Mouse (Mus musculus) left cerebral cortex, postnatal 10 days (tissue): ENCODE measurements around the gene Fxn. TPM values are rescaled to one million over a fixed set of nuclear protein-coding genes. Genes with fewer than 3 reads are reported as not detected.

Experiments used
- DNase-seq, 2 experiments: peaks; one replicate each; pipeline ENCODE4 v3.0.0; 2021 to 2022; ENCODE audit warnings: low spot score in 2 of 2, mixed read lengths in 1 of 2; ENCODE audit errors: extremely low spot score in 1 of 2
- intact Hi-C: fragments of 180-260 bp; cut with DNase I; formaldehyde crosslinking; loops from one replicate; pipeline ENCODE4 v1.15.1; 2025
- total RNA-seq, 2 experiments: library from RNA; stranded (reverse); gene quantifications; 2 replicates each; pipeline ENCODE4 v1.2.3; 2021

Fxn gene
- total RNA-seq, 2 experiments from 2014 or later = 10.4 to 10.5 TPM

GRCm38 (mm10) chr19:24216771-24217170, 63.6 kb downstream of the Fxn start:
- intact Hi-C loops = no loop called here
- DNase-seq = peak in 1 of 2 experiments; percentile 35

GRCm38 (mm10) chr19:24214939-24215338, 65.5 kb downstream of the Fxn start:
- intact Hi-C loops = no loop called here
- no peak for DNase-seq

GRCm38 (mm10) chr19:24213299-24213698, 67.1 kb downstream of the Fxn start:
- no peak for DNase-seq
- intact Hi-C loops = no loop called here

- DNase-seq = no peak
- intact Hi-C loops = no loop called here
Measured at GRCm38 (mm10) chr19:24212552-24213249, 67.7 kb downstream of the Fxn start.

Other genes starting within 250 kb of the Fxn start
- gene Fam189a2, start 249.6 kb downstream of the Fxn start, total RNA-seq = 10 to 100 TPM; 15.2 to 16.1 TPM
- 10 to 100 TPM; 16.6 to 18.0 TPM for gene Tjp2, start 55.6 kb downstream of the Fxn start, total RNA-seq
- gene Fam122a, start 196.8 kb upstream of the Fxn start, total RNA-seq = 10 to 100 TPM; 31.0 to 31.5 TPM